Mouse (Mus musculus) lung, adult 18-20 months (tissue): ENCODE measurements around the gene Yipf4.
A peak's percentile ranks its signal among the peaks of the same experiment; 100 is the strongest.
"Not testable (repeated sequence)": the region's sequence is repeated elsewhere in the genome, so short reads cannot be mapped to it uniquely, and the experiment has no call there.

ENCODE experiments used
- DNase-seq, 2 experiments: peaks; one replicate each; pipeline ENCODE4 v3.0.0; 2022; ENCODE audit warnings: mixed read lengths in 2 of 2

Yipf4 gene

GRCm38 (mm10) chr17:74489024-74489900, at the start of gene Yipf4:
Gene Yipf4, plus strand, starts transcription at chr17:74489493.
- DNase-seq = peak; percentile 97

DNA sequence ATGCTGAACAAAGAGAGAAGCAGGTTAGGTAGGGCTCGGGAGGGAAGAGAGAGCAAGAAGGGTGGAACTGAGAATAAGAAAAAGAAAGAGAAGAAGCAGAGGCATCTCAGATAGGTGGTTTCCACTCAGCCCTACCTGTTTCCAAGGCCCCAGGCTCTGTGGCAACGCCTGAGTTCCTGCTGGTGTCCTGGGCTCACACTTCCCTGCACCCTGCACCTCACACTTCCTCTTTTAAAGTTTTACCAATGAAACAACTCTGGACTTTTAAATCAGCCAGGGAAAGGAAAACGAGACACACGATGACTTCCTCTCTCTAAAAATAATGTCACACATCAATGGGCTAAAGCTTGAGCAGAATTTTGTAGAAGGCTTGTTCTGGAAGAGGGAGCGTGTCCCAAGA, 48.8 kb upstream of the Yipf4 start:
- DNase-seq = no peak

DNA sequence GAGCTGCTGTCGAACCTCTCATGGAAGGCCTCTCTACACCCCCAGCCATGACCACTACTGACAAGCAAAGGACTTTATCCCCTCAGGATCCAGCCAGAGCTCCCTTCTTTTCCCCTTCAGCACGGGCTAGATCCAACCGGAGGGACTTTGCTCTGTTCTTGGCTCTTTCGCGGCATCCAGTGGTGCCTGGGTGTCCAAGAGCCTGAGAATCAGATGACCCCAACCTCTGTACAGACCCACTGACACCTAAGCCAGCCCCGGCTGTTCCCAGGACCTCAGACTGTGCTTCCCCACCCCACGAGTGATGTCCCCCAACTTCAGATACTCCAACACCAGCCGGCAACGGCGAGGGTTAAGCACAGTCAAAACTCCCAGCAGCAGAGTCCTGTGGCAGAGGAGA, 39.5 kb upstream of the Yipf4 start:
- no peak for DNase-seq

- no peak for DNase-seq
Observed at GRCm38 (mm10) chr17:74453928-74454327, 35.4 kb upstream of the Yipf4 start.

- DNase-seq = no peak
Observed at GRCm38 (mm10) chr17:74454660-74455059, 34.6 kb upstream of the Yipf4 start.

- no peak for DNase-seq
Observed at GRCm38 (mm10) chr17:74455426-74455825, 33.9 kb upstream of the Yipf4 start.

DNA sequence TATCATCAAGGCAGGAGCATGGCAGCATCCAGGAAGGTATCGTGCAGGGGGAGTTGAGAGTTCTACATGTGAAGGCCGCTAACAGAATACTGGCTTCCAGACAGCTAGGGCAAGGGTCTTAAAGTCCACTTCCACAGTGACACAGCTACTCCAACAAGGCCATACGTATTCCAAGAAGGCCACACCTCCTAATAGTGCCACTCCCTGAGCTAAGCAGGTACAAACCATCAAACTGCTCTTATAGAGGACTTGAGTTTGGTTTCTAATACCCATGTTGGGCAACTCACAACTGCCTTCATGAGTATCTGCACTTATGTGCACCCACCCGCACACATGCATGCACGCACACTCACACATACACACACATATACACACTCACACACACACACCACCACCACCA, 32.5 kb upstream of the Yipf4 start:
- DNase-seq = no peak

DNA sequence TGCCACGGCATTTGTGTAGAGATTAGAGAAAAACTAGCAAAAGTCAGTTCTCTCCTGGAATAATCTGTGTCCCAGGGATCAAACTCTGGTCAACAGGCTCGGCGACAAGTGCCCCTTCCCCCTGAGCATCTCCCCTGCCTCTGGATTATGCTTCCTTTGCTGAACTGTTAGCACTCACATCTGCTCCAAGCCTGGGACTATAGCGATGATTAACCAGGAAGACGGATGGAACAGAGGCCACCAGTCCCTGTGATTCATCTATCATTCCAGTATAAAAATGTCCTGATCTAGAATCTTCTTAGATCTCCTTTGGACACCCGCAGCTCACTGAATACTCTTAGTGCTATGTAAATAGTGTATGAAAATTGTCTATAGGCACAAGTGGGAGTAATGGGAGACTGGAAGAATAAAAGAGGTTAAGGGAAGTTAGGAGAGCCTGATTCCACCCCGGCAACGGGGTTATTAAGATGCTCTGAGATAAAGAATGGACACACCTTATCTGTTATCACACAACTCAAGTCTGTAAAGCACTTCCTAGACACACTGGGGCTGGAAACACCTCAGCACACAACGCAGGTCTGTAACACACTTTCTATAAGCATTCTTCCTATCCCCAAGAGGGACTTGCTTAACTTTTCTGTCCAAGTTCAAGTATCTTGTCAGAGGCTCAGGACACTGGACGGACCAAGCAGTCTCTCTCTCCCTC, 31.2 kb upstream of the Yipf4 start:
- DNase-seq = no peak

GRCm38 (mm10) chr17:74458711-74459408, 30.4 kb upstream of the Yipf4 start, which contains the start of gene Nlrc4:
Gene Nlrc4, minus strand, starts transcription at chr17:74459142.
- no peak for DNase-seq

- no peak for DNase-seq
Observed at GRCm38 (mm10) chr17:74463510-74463909, 25.8 kb upstream of the Yipf4 start.

- DNase-seq = not testable (repeated sequence)
Observed at GRCm38 (mm10) chr17:74467981-74468380, 21.3 kb upstream of the Yipf4 start.

- not testable (repeated sequence) for DNase-seq
Observed at GRCm38 (mm10) chr17:74470133-74470532, 19.2 kb upstream of the Yipf4 start.

DNA sequence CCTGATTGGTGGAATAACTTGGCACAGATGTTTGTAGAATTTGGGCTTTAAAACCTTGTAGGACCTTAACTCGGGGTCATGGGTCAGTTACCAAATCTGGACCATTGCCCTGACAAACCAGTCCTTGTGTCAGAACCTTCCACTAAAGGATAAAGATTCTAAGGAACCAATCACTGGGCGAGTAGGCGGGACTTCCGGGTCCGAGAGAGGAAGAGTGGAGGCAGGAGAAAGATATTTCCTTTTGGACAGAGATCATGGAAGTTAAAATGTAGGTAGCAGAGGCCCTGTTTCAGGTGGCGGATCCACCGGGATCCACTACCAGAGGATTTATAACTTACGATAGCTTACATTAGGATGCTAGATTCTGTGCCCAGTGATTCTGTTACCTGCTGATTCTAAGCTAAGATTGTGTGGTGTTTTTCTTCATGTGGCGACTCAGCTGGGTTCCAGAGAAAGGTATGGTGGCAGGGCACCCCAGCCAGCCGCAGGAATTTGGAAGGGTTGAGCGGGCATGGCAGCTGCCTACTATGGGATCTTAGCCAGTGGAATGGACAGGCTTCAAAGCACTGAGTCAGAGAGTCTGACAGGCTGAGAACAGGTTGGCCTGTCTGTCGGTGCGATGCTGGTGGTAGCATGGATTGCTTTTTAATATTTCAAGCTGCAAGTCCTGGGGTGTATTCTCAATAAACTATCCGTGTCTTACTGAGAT, 8.8 kb upstream of the Yipf4 start:
- no peak for DNase-seq

DNA sequence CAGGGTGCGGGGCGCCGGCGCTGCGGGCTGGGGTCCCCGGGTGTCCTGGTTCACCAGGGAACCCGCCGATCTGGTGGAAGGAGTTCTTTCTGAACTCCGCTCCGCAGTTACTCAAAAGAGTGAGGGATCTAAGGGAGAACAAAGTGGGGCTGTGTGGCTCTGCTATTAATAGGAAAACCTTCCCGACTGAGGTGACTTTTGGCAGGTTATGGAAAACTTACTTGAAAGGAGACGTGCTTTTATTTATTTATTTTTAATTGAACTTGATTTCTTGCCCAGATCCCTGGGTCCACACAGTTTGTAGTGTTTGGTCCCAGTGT, 568 bp downstream of the Yipf4 start:
- no peak for DNase-seq

- DNase-seq = no peak
Observed at GRCm38 (mm10) chr17:74491565-74491964, 2.3 kb downstream of the Yipf4 start.

DNA sequence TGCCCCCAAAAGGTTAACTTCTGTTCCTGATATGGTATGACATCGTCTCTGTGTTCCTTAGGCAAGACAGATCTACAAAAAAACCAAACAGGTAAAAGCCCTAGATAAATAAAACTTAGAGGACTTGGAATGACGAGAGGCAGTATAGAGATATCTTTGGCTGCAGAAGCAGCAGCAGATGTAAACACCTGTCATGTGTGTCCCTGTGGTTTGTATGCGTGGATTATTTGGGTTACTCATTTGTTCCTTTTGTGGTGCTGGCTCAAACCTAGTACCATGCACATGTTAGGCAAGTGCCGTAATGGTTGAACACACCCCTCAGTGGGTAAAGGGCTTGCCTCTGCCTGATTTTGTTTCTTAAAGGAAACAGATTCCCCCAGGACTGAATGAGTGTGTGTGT, 10.9 kb downstream of the Yipf4 start:
- no peak for DNase-seq

DNA sequence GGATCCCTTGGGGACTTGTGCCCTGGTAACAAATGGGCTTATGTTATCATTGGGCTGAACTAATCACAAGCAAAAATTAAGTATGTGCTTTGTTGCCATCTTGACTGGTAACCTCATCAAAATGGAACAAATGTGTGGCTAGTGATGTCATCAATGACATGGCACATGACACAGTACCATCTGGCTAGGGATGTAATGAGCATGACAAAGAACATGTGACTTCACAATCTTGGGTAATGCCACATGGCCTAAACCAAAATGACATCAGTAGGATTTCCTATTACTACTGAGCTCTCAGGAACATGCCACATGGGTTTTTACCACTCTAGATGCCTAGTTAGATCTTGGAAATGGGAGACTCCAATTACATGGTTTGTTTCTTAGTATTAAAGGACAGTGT, 11.8 kb downstream of the Yipf4 start:
- DNase-seq = no peak

DNA sequence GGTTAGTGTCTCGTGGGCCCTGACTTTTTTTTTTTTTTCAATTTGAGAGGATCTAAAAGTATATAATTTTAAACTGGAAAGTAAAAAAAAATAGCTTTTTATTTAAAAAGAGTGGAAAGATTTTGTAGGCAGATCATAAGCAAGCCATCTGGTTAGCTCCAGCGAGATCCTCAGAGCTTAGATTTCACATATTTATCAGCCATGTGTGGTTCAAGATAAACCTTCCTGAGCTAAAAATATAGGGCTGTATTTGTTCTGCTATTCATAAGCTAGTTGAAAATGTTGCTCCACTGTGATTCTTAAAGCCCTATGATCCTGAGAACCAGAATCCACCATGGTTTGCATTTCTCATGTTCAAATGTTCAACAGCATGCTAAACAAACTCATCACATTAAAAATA, 18.6 kb downstream of the Yipf4 start:
- DNase-seq = no peak

DNA sequence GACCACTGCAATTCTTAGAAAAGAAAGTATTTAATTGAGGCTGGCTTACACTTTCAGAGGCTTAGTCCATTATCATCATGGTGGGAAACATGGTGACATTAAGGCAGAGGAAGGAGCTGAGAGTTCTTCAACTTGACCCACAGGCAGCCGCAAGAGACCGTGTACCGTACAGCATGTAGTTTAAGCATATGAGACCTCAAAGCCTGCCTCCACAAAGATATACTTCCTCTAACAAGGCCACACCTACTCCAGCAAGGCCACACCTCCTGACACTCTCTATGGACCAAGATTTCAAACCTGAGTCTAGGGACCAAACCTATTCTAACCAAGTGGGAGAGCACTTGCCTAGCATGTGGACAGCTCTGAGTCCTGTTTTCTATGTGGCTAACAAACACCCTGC, 19.3 kb downstream of the Yipf4 start:
- no peak for DNase-seq

GRCm38 (mm10) chr17:74512308-74512707, 23.0 kb downstream of the Yipf4 start:
- DNase-seq = no peak

DNA sequence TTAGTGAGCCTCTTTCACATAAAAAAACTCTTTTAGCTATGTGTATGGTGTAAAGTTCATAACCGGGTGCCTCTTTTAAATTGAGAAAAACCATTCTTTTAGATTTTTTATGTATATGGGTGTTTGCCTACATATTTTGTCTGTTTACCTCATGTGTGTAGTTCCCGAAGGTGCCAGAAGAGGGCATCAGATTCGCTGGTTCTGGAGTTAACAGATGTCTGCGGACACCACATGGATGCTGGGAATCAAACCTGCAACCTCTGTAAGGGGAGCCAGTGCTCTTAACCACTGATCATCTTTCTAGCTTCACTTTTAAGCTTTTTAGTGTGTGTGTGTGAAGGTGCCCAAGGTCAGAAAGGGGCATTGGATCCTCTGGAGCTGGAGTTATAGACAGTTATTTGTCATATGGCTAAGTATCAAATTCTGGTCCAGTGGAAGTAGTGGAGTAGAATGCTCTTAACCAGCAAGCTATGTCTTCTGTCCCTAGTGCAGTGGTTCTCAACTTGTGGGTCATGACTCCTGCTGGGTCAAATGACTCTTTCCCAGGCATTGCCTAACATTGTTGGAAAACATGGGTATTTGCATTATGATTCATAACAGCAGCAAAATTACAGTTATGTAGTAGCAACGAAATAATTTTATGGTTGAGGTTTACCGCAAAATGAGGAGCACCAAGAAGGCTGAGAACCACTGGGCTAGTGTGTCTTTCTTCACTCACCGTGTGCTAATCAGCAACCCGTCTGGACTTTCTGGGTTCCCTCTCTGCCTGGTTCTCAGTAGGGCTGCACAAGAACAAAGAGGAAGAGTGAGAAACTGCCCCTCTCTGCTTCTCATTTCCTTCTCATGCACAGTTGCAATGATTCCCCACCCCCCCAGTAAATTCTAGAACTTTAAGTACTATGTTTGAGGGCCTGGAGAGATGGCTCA, 33.8 kb downstream of the Yipf4 start:
- peak in 1 of 2 experiments; percentile 18 for DNase-seq

DNA sequence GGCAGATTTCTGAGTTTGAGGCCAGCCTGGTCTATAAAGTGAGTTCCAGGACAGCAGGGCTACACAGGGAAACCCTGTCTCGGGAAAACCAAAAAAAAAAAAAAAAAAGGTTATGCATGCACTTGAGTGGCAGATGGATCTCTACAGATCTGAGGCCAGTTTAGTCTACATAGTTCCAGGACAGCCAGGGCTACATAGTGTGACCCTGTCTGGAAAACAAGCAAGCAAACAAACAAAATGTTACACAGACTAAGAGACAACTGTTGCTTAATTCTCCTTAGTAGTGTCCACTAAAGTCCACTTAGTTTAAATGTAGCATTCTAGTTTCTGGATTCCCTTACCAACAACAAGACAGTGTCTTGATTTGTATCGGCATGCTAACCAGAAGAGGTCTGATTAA, 36.8 kb downstream of the Yipf4 start:
- DNase-seq = no peak
